Comparison of ENCODE assay signal across 1 mouse cellular context in genomic region chr14:73013723-73014544, GRCm38 (mm10).
A peak's percentile ranks its signal among the peaks of the same experiment; 100 is the strongest.
TF ChIP-seq lines count a peak whose summit lies in the region.

No protein-coding gene starts in this region.

TF ChIP-seq in CH12.LX, 34 proteins besides CTCF, POLR2A, EP300 and RAD21 (continued from another document):
- 0 out of 2 replicates have a peak, but pooled peaks have one; percentile 37 for TF ChIP-seq GABPA (IDR thresholded peaks at IDR 0.05; ENCODE audit: insufficient replicate concordance, low read depth, low read length)
- no peak for TF ChIP-seq ZNF384 (IDR thresholded peaks at IDR 0.05; ENCODE audit: low read depth, low read length)
- TF ChIP-seq E2F4 (IDR thresholded peaks at IDR 0.05; ENCODE audit: insufficient replicate concordance, low read depth, low read length): no peak
- no peak for TF ChIP-seq MXI1 (IDR thresholded peaks at IDR 0.05; ENCODE audit: low read depth, low read length)
- no peak for TF ChIP-seq MAZ (IDR thresholded peaks at IDR 0.05; ENCODE audit: low read depth, low read length)
- no peak for TF ChIP-seq MAX (IDR thresholded peaks at IDR 0.05; ENCODE audit: low read length)
- TF ChIP-seq MEF2A (IDR thresholded peaks at IDR 0.05; ENCODE audit: borderline replicate concordance, low read depth, low read length): peak; percentile 98
- no peak for TF ChIP-seq HCFC1 (IDR thresholded peaks at IDR 0.05; ENCODE audit: low read depth, low read length)
- TF ChIP-seq TCF12 (IDR thresholded peaks at IDR 0.05; ENCODE audit: low read depth, low read length): peak; percentile 86; the same call in 1 of the 2 replicates
